In genomic region chr11:89994706-89995105, GRCm38 (mm10) we compare ENCODE assay signal across 22 mouse cellular contexts. TPM values are rescaled to one million over a fixed set of nuclear protein-coding genes. Genes with fewer than 3 reads are reported as not detected.
A peak's percentile ranks its signal among the peaks of the same experiment; 100 is the strongest.
DNase-seq lines count a peak whose midpoint lies in the region; ATAC-seq and TF ChIP-seq lines count a peak whose summit lies in the region.
"Had no signal": no experiment of that assay in that cellular context is flagged by ENCODE, and none has a peak within 500 bp of the region (broad histone marks: within the 10 kb centered on the region; RNA-seq: fewer than 3 reads in every experiment).

No protein-coding gene starts in this region.

- TF ChIP-seq CTCF in heart, adult 2 months (IDR thresholded peaks at IDR 0.05) = no peak
- TF ChIP-seq CTCF in kidney, adult 2 months (conservative IDR thresholded peaks at IDR 0.05; ENCODE audit: insufficient read depth, insufficient read length, low read depth, low read length) = no peak
- TF ChIP-seq CTCF in stomach, postnatal 0 days (IDR thresholded peaks at IDR 0.05; ENCODE audit: low read depth) = no peak

- H3K27me3 ChIP-seq in heart, adult 2 months (ENCODE audit: control insufficient read depth, insufficient read depth, low read length) = no peaks in the 10 kb centered on the region
- H3K27me3 ChIP-seq in kidney, adult 2 months (replicated peaks; ENCODE audit: control insufficient read depth, insufficient read depth, low read length) = no peaks in the 10 kb centered on the region
- no peaks in the 10 kb centered on the region for H3K27me3 ChIP-seq in kidney, embryonic 16.5 days (ENCODE audit: insufficient read depth, low read length)
- H3K27me3 ChIP-seq in liver, embryonic 16.5 days (ENCODE audit: control insufficient read depth, insufficient read depth, low read depth, low read length) = no peaks in the 10 kb centered on the region
- H3K27me3 ChIP-seq in stomach, embryonic 16.5 days (ENCODE audit: control insufficient read depth, insufficient read depth, low read length) = no peaks in the 10 kb centered on the region
- no peaks in the 10 kb centered on the region for H3K27me3 ChIP-seq in stomach, postnatal 0 days (ENCODE audit: control insufficient read depth, insufficient read depth, low read length)
- H3K27me3 ChIP-seq: embryonic facial prominence, embryonic 13.5 days; forebrain, embryonic 12.5 days; heart, embryonic 13.5 days; hindbrain, embryonic 13.5 days had no signal

- WGBS in heart, adult 2 months = 73% methylated on average over 2 of the region's 2 CpGs
- WGBS in kidney, adult 2 months = 49% methylated on average over 2 of the region's 2 CpGs
- WGBS in kidney, embryonic 16.5 days = 91% methylated on average over 2 of the region's 2 CpGs
- WGBS in liver, embryonic 16.5 days (ENCODE audit: insufficient replicate concordance) = 64% methylated on average over 2 of the region's 2 CpGs
- 84% methylated on average over 2 of the region's 2 CpGs for WGBS in stomach, embryonic 16.5 days
- WGBS in stomach, postnatal 0 days = 77% methylated on average over 2 of the region's 2 CpGs

- no peak for TF ChIP-seq POLR2A in heart, adult 2 months (IDR thresholded peaks at IDR 0.05; ENCODE audit: insufficient read depth, low read depth, low read length)
- TF ChIP-seq POLR2A in kidney, adult 2 months (IDR thresholded peaks at IDR 0.05; ENCODE audit: low read depth, low read length) = no peak

- TF ChIP-seq EP300 in heart, adult 2 months (IDR thresholded peaks at IDR 0.05; ENCODE audit: insufficient read depth, low read depth, low read length) = no peak
- no peak for TF ChIP-seq EP300 in stomach, postnatal 0 days (optimal IDR thresholded peaks at IDR 0.05)

- H3K79me2 ChIP-seq in heart, adult 2 months (replicated peaks; ENCODE audit: control insufficient read depth, insufficient read depth, low read length) = no peaks in the 10 kb centered on the region

- intact Hi-C loops in heart, adult 2 months (cut with DNase I) = no loop called here

- H3K27ac ChIP-seq in heart, adult 2 months = no peak overlapping the region
- H3K27ac ChIP-seq in kidney, adult 2 months (ENCODE audit: insufficient read depth, low read depth, low read length) = peak overlapping the region; percentile 34; the same call in 1 of the 2 replicates
- H3K27ac ChIP-seq in kidney, embryonic 16.5 days (ENCODE audit: low read length) = no peak overlapping the region
- H3K27ac ChIP-seq in liver, embryonic 16.5 days (ENCODE audit: low read length) = peak overlapping the region; percentile 37; the same call in 1 of the 2 replicates
- peak overlapping the region; percentile 49; the same call in 1 of the 2 replicates for H3K27ac ChIP-seq in stomach, embryonic 16.5 days (ENCODE audit: low read length)
- no peak overlapping the region for H3K27ac ChIP-seq in stomach, postnatal 0 days (replicated peaks)
- H3K27ac ChIP-seq: embryonic facial prominence, embryonic 13.5 days; forebrain, embryonic 12.5 days; heart, embryonic 13.5 days; hindbrain, embryonic 13.5 days had no signal

- no peak overlapping the region for H3K4me3 ChIP-seq in heart, adult 2 months
- no peak overlapping the region for H3K4me3 ChIP-seq in kidney, adult 2 months (ENCODE audit: insufficient read depth, low read depth, low read length)
- no peak overlapping the region for H3K4me3 ChIP-seq in kidney, embryonic 16.5 days (ENCODE audit: low read length)
- no peak overlapping the region for H3K4me3 ChIP-seq in liver, embryonic 16.5 days (ENCODE audit: low read depth, low read length)
- no peak overlapping the region for H3K4me3 ChIP-seq in stomach, embryonic 16.5 days (replicated peaks; ENCODE audit: low read length)
- H3K4me3 ChIP-seq in stomach, postnatal 0 days (ENCODE audit: low read depth, low read length) = no peak overlapping the region
- H3K4me3 ChIP-seq: embryonic facial prominence, embryonic 13.5 days; forebrain, embryonic 12.5 days; heart, embryonic 13.5 days; hindbrain, embryonic 13.5 days had no signal

- no peak overlapping the region for H3K9ac ChIP-seq in heart, adult 2 months (ENCODE audit: low read depth, low read length)
- no peak overlapping the region for H3K9ac ChIP-seq in kidney, embryonic 16.5 days (replicated peaks; ENCODE audit: low read length)
- H3K9ac ChIP-seq in liver, embryonic 16.5 days (ENCODE audit: low read depth, low read length) = no peak overlapping the region
- no peak overlapping the region for H3K9ac ChIP-seq in stomach, embryonic 16.5 days (ENCODE audit: low read length)
- no peak overlapping the region for H3K9ac ChIP-seq in stomach, postnatal 0 days (ENCODE audit: low read length)
- H3K9ac ChIP-seq: embryonic facial prominence, embryonic 13.5 days; forebrain, embryonic 12.5 days; heart, embryonic 13.5 days; hindbrain, embryonic 13.5 days had no signal

- no peak for ATAC-seq in kidney, embryonic 16.5 days (ENCODE audit: low FRiP score, low TSS enrichment)
- ATAC-seq in liver, embryonic 16.5 days (ENCODE audit: low read depth) = peak; percentile 30; the same call in 1 of the 2 replicates
- ATAC-seq in stomach, embryonic 16.5 days (ENCODE audit: insufficient read depth, low FRiP score) = no peak
- ATAC-seq in stomach, postnatal 0 days (ENCODE audit: low FRiP score, low TSS enrichment) = no peak
- ATAC-seq: CD4-positive, CD25-positive, alpha-beta regulatory T cell, adult 4 months; forebrain, embryonic 16.5 days had no signal

- H3K9me3 ChIP-seq in kidney, embryonic 16.5 days (ENCODE audit: low read length) = no peaks in the 10 kb centered on the region
- H3K9me3 ChIP-seq in liver, embryonic 16.5 days (replicated peaks; ENCODE audit: control insufficient read depth, low read length) = no peaks in the 10 kb centered on the region
- H3K9me3 ChIP-seq in stomach, embryonic 16.5 days (replicated peaks; ENCODE audit: control insufficient read depth, low read length) = no peaks in the 10 kb centered on the region
- no peaks in the 10 kb centered on the region for H3K9me3 ChIP-seq in stomach, postnatal 0 days (ENCODE audit: control insufficient read depth, low read length)
- H3K9me3 ChIP-seq: embryonic facial prominence, embryonic 13.5 days; forebrain, embryonic 12.5 days; heart, embryonic 13.5 days; hindbrain, embryonic 13.5 days had no signal

- peak; percentile 29 for DNase-seq in heart, adult 11 months
- no peak for DNase-seq in heart, adult 2 months
- peak; percentile 79 for DNase-seq in kidney, adult 2 months
- DNase-seq in liver = no peak
- no peak for DNase-seq in stomach, postnatal 0 days (ENCODE audit: low spot score)
- DNase-seq: adrenal gland, adult 8-10 months; adrenal gland, postnatal 36 days; B cell, adult 2 months; cerebellum, adult 11-12 months; cerebellum, adult 9-10 months; cerebellum, postnatal 25 days; gastrocnemius, postnatal 10 days; heart, postnatal 4 days had no signal

- no peaks in the 10 kb centered on the region for H3K36me3 ChIP-seq in heart, adult 2 months (ENCODE audit: control insufficient read depth, insufficient read depth, low read length)
- H3K36me3 ChIP-seq in kidney, adult 2 months (ENCODE audit: control insufficient read depth, insufficient read depth, low read length) = no peaks in the 10 kb centered on the region
- H3K36me3 ChIP-seq in kidney, embryonic 16.5 days (ENCODE audit: insufficient read depth, low read length) = no peaks in the 10 kb centered on the region; the same call in 1 of the 2 replicates
- no peaks in the 10 kb centered on the region for H3K36me3 ChIP-seq in liver, embryonic 16.5 days (ENCODE audit: control insufficient read depth, insufficient read depth)
- H3K36me3 ChIP-seq in stomach, embryonic 16.5 days (ENCODE audit: control insufficient read depth, insufficient read depth, low read length) = no peaks in the 10 kb centered on the region
- no peaks in the 10 kb centered on the region; the same call in 1 of the 2 replicates for H3K36me3 ChIP-seq in stomach, postnatal 0 days (ENCODE audit: control insufficient read depth, insufficient read depth, low read length)
- H3K36me3 ChIP-seq: embryonic facial prominence, embryonic 13.5 days; forebrain, embryonic 12.5 days; heart, embryonic 13.5 days; hindbrain, embryonic 13.5 days had no signal

- H3K4me2 ChIP-seq in kidney, embryonic 16.5 days (replicated peaks; ENCODE audit: low read depth, low read length) = no peak overlapping the region
- no peak overlapping the region for H3K4me2 ChIP-seq in liver, embryonic 16.5 days (ENCODE audit: low read depth, low read length)
- no peak overlapping the region for H3K4me2 ChIP-seq in stomach, embryonic 16.5 days (ENCODE audit: low read depth, low read length)
- H3K4me2 ChIP-seq in stomach, postnatal 0 days (replicated peaks; ENCODE audit: low read depth) = no peak overlapping the region
- H3K4me2 ChIP-seq: embryonic facial prominence, embryonic 13.5 days; forebrain, embryonic 12.5 days; heart, embryonic 13.5 days; hindbrain, embryonic 13.5 days had no signal

- no peaks in the 10 kb centered on the region for H3K4me1 ChIP-seq in heart, adult 2 months (ENCODE audit: control insufficient read depth, insufficient read depth, low read length)
- H3K4me1 ChIP-seq in kidney, adult 2 months (ENCODE audit: control insufficient read depth, insufficient read depth, low read length) = peaks cover 35% of the 10 kb centered on the region
- H3K4me1 ChIP-seq in kidney, embryonic 16.5 days (ENCODE audit: insufficient read depth, low read length) = no peaks in the 10 kb centered on the region
- H3K4me1 ChIP-seq in liver, embryonic 16.5 days (ENCODE audit: control insufficient read depth, low read depth, low read length) = no peaks in the 10 kb centered on the region
- peaks cover 8% of the 10 kb centered on the region; the same call in 1 of the 2 replicates for H3K4me1 ChIP-seq in stomach, embryonic 16.5 days (ENCODE audit: control insufficient read depth, insufficient read depth, low read length)
- no peaks in the 10 kb centered on the region for H3K4me1 ChIP-seq in stomach, postnatal 0 days (replicated peaks; ENCODE audit: control insufficient read depth, insufficient read depth)
- H3K4me1 ChIP-seq: embryonic facial prominence, embryonic 13.5 days; forebrain, embryonic 12.5 days had no signal

RNA-seq across cellular contexts. Expression of gene Pctp, which starts 8.0 kb away (rescaled TPM):
- 1 to 10 TPM; 4.0 to 4.4 TPM for total RNA-seq in heart, adult 2 months (2021)
- polyA plus RNA-seq in heart, adult 2 months (2012; rRNA removed) = 2.2 and 3.1 TPM in 2 replicates
- 8.7 and 12.3 TPM in 2 replicates for polyA plus RNA-seq in kidney, adult 2 months (2012; rRNA removed)
- 14.3 and 15.8 TPM in 2 replicates for polyA plus RNA-seq in kidney, embryonic 16.5 days (2015; fragmentation: Nextera tagmentation; extraction: Ambion mirVana)
- 15.2 and 17.5 TPM in 2 replicates for polyA plus RNA-seq in liver, embryonic 16.5 days (2015; fragmentation: Nextera tagmentation; extraction: Ambion mirVana)
- polyA plus RNA-seq in stomach, embryonic 16.5 days (2015; fragmentation: Nextera tagmentation; extraction: Ambion mirVana) = 14.2 and 14.6 TPM in 2 replicates
- polyA plus RNA-seq in stomach, postnatal 0 days (2015; fragmentation: Nextera tagmentation; extraction: Ambion mirVana) = 7.6 and 8.0 TPM in 2 replicates

RNA-seq across cellular contexts. Expression of gene Tmem100, which starts 35.4 kb away (rescaled TPM):
- 10 to 100 TPM; 14.7 to 18.3 TPM for total RNA-seq in heart, adult 2 months (2021)
- polyA plus RNA-seq in heart, adult 2 months (2012; rRNA removed) = 5.4 and 11.4 TPM in 2 replicates
- 1.5 and 1.8 TPM in 2 replicates for polyA plus RNA-seq in kidney, adult 2 months (2012; rRNA removed)
- 20.8 and 23.3 TPM in 2 replicates for polyA plus RNA-seq in kidney, embryonic 16.5 days (2015; fragmentation: Nextera tagmentation; extraction: Ambion mirVana)
- 0.45 and 0.55 TPM in 2 replicates for polyA plus RNA-seq in liver, embryonic 16.5 days (2015; fragmentation: Nextera tagmentation; extraction: Ambion mirVana)
- polyA plus RNA-seq in stomach, embryonic 16.5 days (2015; fragmentation: Nextera tagmentation; extraction: Ambion mirVana) = 32.0 and 34.1 TPM in 2 replicates
- polyA plus RNA-seq in stomach, postnatal 0 days (2015; fragmentation: Nextera tagmentation; extraction: Ambion mirVana) = 28.3 and 31.1 TPM in 2 replicates
- polyA plus RNA-seq: CD4-positive, CD25-positive, alpha-beta regulatory T cell, adult 4 months had no signal

Comparison
In these comparisons a context has a peak if more than half of its experiments do, and no peak if none do; other contexts are left out.
1. DNase-seq: peak in heart, adult 11 months (single experiment) and kidney, adult 2 months (single experiment); none in heart, adult 2 months (0 of 2), liver (single experiment) and stomach, postnatal 0 days (single experiment).
2. H3K27ac ChIP-seq: peak in kidney, adult 2 months (single experiment), liver, embryonic 16.5 days (single experiment) and stomach, embryonic 16.5 days (single experiment); none in heart, adult 2 months (single experiment), kidney, embryonic 16.5 days (single experiment) and stomach, postnatal 0 days (single experiment).